Mouse (Mus musculus): ENCODE measurements around the gene H2-T24.

GRCm38 (mm10) chr17:36003331-36003730, 17.0 kb downstream of the H2-T24 start:
- TF ChIP-seq CTCF (IDR thresholded peaks at IDR 0.05; ENCODE audit: low read depth) (no peak), EP300 (IDR thresholded peaks at IDR 0.05; ENCODE audit: low read depth) (no peak)
